Mouse (Mus musculus): ENCODE data around the gene Rps26. TPM values are rescaled to one million over a fixed set of nuclear protein-coding genes. Genes with fewer than 3 reads are reported as not detected.
"Not testable (repeated sequence)": the region's sequence is repeated elsewhere in the genome, so short reads cannot be mapped to it uniquely, and the experiment has no call there.

Rps26 gene
- polyA plus RNA-seq, 1 experiment from 2014 or later: 592 TPM

DNA sequence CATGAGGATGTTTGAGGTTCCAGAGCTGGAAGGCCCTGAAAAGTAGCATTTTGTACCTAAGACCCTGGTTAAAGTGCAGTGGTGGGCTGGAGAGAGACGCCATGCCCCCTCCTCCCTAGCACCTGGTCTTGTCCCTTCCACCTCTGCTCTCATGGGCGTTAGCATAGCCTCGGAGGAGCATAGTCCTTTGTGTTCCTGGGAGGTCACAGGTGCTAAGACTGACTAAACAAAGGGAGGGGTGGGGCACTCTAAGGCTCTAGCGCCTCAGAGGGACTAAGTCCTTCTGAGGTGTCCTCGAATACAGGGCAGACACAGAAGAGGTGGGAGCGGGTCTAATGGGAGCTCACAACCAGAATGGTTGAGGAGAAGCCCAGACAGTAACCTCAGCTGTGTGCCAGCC lies 5.0 kb upstream of the Rps26 start:
- no peak for DNase-seq (ENCODE audit: low spot score)
- H3K9me3 ChIP-seq (replicated peaks): no peaks in the 10 kb centered on the region
- WGBS: 19% methylated on average over 6 of the region's 6 CpGs

DNA sequence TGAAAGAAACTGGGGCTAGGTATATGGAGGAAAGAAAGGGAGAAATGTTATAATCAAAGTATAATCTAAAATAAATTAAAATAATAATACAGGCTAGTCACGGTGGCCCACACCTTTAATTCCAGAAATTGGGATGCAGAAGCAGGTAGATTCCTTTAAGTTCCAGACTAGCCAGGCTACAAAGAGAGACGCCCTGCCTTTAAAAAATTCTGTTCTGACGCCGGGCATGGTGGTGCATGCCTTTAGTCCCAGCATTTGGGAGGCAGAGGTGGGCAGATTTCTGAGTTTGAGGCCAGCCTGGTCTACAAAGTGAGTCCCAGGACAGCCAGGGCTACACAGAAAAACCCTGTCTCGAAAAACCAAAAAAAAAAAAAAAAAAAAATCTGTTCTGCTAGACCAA lies 3.8 kb upstream of the Rps26 start:
- H3K27ac ChIP-seq; H3K4me3 ChIP-seq; H3K27me3 ChIP-seq (ENCODE audit: low read depth, poor library complexity, severe bottlenecking); H3K4me1 ChIP-seq; DNase-seq (ENCODE audit: low spot score); H3K9me3 ChIP-seq (replicated peaks): not testable (repeated sequence)
- H3K36me3 ChIP-seq: peaks cover 20% of the 10 kb centered on the region
- WGBS: 79% methylated on average over 5 of the region's 5 CpGs

More for the DNA sequence above, 5.0 kb upstream of the Rps26 start:
- no peak overlapping the region for H3K27ac ChIP-seq
- no peaks in the 10 kb centered on the region for H3K4me1 ChIP-seq
- H3K27me3 ChIP-seq (ENCODE audit: low read depth, poor library complexity, severe bottlenecking): no peaks in the 10 kb centered on the region
- no peak overlapping the region for H3K4me3 ChIP-seq
- H3K36me3 ChIP-seq: peaks cover 28% of the 10 kb centered on the region

DNA sequence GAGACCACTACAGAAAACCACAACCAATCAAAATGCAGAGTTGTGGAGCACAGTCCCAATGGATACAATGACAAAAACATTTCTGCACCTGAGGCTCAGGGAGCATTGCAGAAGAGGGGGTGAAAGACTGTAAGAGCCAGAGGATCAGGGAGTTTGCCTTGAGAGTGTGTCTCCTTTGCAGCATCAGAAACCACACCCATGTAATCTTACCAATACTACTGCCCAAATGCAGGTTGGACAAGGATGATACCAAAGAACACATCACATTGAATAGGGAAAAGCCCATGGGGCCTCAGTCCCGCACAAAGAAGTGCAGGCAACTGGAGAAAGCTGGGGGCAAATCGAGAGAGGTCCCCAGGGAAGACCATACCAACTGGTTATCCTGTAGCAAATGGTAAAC lies 3.2 kb upstream of the Rps26 start:
- DNase-seq (ENCODE audit: low spot score): no peak
- Histone ChIP-seq H3K9me3 (replicated peaks) (no peaks in the 10 kb centered on the region), H3K4me1 (peaks cover 6% of the 10 kb centered on the region), H3K27ac (no peak overlapping the region), H3K4me3 (no peak overlapping the region), H3K27me3 (ENCODE audit: low read depth, poor library complexity, severe bottlenecking) (no peaks in the 10 kb centered on the region), H3K36me3 (peaks cover 21% of the 10 kb centered on the region)
- WGBS: 86% methylated on average over 2 of the region's 2 CpGs

DNA sequence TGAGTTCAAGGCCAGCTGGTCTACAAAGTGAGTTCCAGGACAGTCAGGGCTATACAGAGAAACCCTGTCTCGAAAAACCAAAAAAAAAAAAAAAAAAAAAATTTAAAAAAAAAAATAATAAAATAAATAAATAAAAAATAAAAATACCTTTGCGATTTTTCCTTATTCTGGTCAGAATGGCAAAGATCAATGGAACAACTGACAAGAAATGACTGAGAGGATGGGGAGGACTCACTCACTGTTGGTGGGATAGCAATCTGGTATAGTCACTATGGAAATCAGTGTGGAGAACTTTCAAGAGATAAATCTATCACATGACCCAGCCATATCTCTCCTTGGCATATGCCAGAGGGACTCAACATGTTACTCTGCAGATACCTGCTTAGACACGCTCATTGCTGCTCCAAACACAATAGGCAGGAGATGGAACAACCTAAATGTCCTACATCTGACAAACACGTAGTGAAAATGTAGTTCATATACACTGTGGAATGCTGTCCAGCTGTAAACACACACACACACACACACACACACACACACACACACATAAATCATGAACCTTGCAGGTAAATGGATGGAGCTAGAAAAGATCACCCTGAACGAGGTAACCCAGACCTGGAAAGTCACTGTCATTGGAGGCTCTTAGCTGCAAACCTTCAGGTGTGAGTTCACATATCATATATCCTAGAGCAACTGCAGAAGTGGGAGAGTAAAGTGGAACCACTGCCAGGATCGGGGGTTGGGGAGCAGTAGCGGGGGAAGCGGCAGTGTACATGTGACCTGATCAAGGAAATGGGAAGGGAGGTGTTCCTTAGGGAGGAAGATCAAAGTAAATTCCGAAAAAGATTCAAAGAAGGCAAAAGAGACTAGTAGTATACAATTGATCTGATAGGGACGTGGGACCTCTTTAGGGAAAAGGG lies 1.1 kb upstream of the Rps26 start:
- H3K36me3 ChIP-seq: peaks cover 31% of the 10 kb centered on the region
- H3K4me1 ChIP-seq: peaks cover 6% of the 10 kb centered on the region
- no peak overlapping the region for H3K4me3 ChIP-seq
- H3K9me3 ChIP-seq (replicated peaks): no peaks in the 10 kb centered on the region
- H3K27ac ChIP-seq: no peak overlapping the region
- no peak for DNase-seq (ENCODE audit: low spot score)
- whole genome bisulfite sequencing: 83% methylated on average over 10 of the region's 10 CpGs
- no peaks in the 10 kb centered on the region for H3K27me3 ChIP-seq (ENCODE audit: low read depth, poor library complexity, severe bottlenecking)

DNA sequence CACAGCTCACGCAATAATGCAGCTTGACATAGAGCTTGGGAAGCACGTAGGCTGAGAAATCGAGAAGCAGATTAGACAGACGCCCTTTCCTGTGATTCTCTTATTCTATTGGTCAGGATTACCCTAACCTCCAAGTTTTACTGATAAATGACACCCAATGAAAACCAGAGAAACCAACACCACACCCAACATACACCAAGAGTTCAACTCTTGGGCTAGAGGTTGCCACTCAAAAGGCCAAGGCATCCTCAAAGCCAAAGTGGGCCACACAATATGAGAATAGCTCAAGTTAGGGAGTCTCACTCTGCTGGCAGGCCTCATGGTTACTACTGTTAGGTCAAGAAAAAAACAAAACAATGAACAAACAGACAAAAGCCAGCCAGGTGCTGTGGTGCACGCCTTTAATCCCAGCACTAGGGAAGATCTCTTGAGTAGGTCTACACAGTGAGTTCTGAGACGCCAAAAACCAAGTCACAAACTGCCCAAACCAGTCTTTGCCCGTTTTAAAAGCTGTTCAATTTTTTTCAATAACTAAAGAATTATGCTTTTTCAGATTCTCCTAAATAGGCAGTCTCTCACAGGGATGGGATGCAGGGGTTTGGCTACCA lies 1.2 kb downstream of the Rps26 start:
- Histone ChIP-seq H3K27me3 (ENCODE audit: low read depth, poor library complexity, severe bottlenecking) (no peaks in the 10 kb centered on the region), H3K27ac (peak overlapping the region; percentile 88), H3K4me3 (peak overlapping the region; percentile 64), H3K4me1 (peaks cover 6% of the 10 kb centered on the region), H3K36me3 (peaks cover 32% of the 10 kb centered on the region), H3K9me3 (replicated peaks) (no peaks in the 10 kb centered on the region)
- no peak for DNase-seq (ENCODE audit: low spot score)
- 52% methylated on average over 7 of the region's 7 CpGs for WGBS

DNA sequence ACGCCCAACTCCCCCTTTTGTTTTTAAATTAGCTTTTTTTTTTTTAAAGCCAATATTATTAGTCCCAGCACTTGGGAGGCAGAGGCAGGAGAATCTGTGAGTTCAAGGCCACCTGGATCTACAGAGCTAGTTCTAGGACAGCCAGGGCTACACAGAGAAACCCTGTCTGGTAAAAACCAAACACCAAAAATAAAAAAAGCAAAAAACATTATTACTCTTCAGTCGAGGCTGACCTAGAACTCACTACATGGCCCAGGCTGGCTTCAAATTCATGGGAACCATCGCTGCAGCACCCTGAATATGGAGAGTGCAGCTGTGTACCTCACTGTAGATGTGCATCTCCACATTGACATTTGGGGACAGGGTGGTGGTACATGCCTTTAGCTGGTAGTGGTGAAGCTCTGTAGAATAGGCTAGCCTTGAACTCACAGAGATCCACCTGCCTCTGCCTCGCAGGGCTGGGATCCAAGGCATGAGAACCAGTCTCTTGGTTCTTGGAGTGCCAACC lies 3.4 kb downstream of the Rps26 start:
- H3K4me3 ChIP-seq; DNase-seq (ENCODE audit: low spot score); H3K4me1 ChIP-seq; H3K9me3 ChIP-seq (replicated peaks); H3K27me3 ChIP-seq (ENCODE audit: low read depth, poor library complexity, severe bottlenecking); H3K27ac ChIP-seq: not testable (repeated sequence)
- 76% methylated on average over 4 of the region's 4 CpGs for WGBS
- H3K36me3 ChIP-seq: peaks cover 32% of the 10 kb centered on the region

DNA sequence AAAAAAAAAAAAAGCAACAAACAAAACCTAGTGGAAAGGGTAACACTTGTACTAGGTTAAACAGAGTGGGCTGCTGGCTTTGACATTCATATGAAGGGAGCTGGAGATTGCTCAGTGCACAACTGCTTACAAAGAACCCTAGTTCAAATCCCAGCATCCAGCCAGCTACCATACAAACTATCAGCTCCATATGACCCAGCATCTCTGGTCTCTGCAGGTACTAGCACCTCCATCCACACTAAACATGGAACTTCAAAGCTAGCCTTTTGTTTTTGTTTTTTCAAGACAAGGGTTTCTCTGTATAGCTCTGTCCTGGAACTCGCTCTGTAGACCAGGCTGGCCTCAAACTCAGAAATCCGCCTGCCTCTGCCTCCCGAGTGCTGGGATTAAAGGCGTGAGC lies 3.8 kb downstream of the Rps26 start:
- WGBS: 80% methylated on average over 4 of the region's 4 CpGs
- H3K4me1 ChIP-seq: peaks cover 6% of the 10 kb centered on the region
- no peaks in the 10 kb centered on the region for H3K27me3 ChIP-seq (ENCODE audit: low read depth, poor library complexity, severe bottlenecking)
- H3K4me3 ChIP-seq: no peak overlapping the region
- no peak for DNase-seq (ENCODE audit: low spot score)
- H3K9me3 ChIP-seq (replicated peaks): no peaks in the 10 kb centered on the region
- H3K27ac ChIP-seq: no peak overlapping the region
- peaks cover 32% of the 10 kb centered on the region for H3K36me3 ChIP-seq

DNA sequence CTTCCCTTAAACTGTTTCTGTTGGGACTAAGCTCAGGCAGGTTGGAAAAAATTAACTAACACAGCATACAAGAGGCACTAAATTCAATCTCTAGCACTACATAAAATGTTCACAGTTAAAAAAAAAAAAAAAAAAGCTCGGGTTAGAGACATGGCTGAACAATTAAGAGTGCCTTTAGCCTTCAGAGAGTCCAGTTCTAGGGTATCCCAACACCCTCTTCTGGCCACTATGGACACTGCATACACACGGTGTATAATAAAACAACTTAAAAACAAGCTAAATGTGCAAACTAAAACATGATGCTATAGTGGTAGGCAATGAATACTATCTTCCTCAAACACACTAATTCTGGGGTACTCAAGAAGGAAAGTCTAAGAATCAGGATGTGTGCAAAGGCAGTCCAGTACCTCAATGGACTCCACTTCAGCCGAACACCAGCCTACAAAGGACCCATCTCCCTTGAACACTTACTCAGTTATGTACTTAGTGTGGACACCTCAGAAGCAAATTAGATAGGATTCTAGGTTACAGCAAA lies 4.5 kb downstream of the Rps26 start:
- no peaks in the 10 kb centered on the region for H3K9me3 ChIP-seq (replicated peaks)
- H3K27me3 ChIP-seq (ENCODE audit: low read depth, poor library complexity, severe bottlenecking): no peaks in the 10 kb centered on the region
- peaks cover 6% of the 10 kb centered on the region for H3K4me1 ChIP-seq
- H3K4me3 ChIP-seq: no peak overlapping the region
- no peak for DNase-seq (ENCODE audit: low spot score)
- H3K36me3 ChIP-seq: peaks cover 32% of the 10 kb centered on the region
- no peak overlapping the region for H3K27ac ChIP-seq
- WGBS: 76% methylated on average over 3 of the region's 3 CpGs

DNA sequence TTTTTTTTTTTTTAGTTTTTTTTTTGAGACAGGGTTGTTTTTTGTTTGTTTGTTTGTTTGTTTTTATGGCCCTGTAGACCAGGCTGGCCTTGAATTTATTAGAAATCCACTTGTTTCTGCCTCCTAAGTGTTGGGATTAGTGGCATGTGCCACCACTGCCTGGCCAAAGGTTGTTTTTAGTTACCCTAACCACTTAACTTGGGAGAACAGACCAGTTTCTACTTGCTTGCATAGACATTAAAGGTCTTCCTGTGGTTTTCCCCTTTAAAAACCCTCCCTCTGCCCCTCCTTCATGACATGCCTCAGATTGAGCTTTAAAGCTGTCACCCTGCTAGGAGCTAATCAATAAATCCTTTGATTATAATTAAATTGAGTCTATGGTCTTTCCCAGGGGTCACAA lies 6.3 kb downstream of the Rps26 start:
- DNase-seq (ENCODE audit: low spot score): no peak
- H3K4me3 ChIP-seq: no peak overlapping the region
- no peak overlapping the region for H3K27ac ChIP-seq
- no peaks in the 10 kb centered on the region for H3K27me3 ChIP-seq (ENCODE audit: low read depth, poor library complexity, severe bottlenecking)
- H3K4me1 ChIP-seq: peaks cover 3% of the 10 kb centered on the region
- H3K9me3 ChIP-seq (replicated peaks): no peaks in the 10 kb centered on the region
- H3K36me3 ChIP-seq: peaks cover 26% of the 10 kb centered on the region

DNA sequence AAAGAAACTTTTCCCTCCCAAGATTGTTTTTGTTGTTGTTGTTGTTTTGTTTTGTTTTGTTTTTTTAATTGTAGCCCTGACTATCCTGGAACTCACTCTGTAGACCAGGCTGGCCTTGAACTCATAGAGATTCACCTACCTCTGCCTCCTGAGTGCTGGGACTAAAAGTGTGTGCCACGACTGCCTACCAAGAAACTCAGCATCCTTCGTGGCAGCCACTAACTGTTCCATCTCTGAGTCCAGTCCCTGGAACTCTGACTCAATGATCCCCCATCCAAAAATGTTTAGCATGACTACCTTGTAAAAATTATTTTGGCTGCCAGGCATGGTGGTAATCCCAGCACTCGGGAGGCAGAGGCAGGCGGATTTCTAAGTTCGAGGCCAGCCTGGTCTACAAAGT lies 7.4 kb downstream of the Rps26 start:
- not testable (repeated sequence) for H3K9me3 ChIP-seq (replicated peaks); H3K27me3 ChIP-seq (ENCODE audit: low read depth, poor library complexity, severe bottlenecking); DNase-seq (ENCODE audit: low spot score); H3K27ac ChIP-seq; H3K4me3 ChIP-seq; H3K4me1 ChIP-seq
- H3K36me3 ChIP-seq: peaks cover 16% of the 10 kb centered on the region
- 87% methylated on average over 5 of the region's 5 CpGs for WGBS

DNA sequence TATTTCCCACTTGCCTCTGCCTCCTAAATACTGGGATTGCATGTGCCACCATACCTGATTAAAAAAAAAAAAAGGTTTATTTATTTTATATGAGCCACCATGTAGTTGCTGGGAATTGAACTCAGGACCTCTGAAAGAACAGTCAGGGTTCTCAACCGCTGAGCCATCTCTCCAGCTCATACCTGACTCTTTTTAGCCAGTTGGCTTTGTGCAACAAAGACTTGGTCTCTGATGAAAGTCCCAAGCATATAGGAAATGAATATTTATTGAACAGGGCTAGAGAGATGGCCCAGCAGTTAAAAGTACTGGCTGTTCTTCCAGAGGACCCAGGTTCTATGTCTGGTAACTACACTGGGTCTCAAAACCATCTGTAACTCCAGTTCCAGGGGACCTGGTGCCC lies 8.0 kb downstream of the Rps26 start:
- H3K27me3 ChIP-seq (ENCODE audit: low read depth, poor library complexity, severe bottlenecking): no peaks in the 10 kb centered on the region
- WGBS: 81% methylated on average over 1 of the region's 1 CpGs
- H3K4me3 ChIP-seq: no peak overlapping the region
- H3K27ac ChIP-seq: no peak overlapping the region
- H3K36me3 ChIP-seq: peaks cover 10% of the 10 kb centered on the region
- no peaks in the 10 kb centered on the region for H3K9me3 ChIP-seq (replicated peaks)
- no peak for DNase-seq (ENCODE audit: low spot score)
- H3K4me1 ChIP-seq: no peaks in the 10 kb centered on the region

DNA sequence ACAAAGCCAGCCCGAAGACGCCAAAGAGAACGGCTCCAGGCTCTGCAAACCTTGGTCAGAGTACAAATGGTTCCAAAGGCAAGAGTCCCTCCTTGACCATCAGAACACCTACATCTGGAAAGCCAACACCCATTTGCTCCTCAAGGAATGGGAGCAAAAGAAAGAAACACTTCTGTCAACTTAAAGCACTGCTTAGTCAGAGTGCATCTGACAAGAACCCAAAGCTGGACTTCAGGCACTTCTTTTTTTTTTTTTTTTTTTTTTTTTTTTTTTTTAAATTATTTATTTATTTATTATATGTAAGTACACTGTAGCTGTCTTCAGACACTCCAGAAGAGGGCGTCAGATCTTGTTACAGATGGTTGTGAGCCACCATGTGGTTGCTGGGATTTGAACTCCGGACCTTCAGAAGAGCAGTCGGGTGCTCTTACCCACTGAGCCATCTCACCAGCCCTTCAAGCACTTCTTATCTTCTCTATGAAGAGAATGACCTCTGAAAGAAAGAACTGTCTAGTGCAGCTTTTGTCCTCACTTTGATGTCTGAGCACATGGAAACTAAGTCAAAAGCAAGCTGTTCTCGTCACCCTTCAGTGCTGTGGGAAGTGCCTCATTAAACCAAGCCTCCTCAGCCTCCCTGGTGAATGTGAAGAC lies 10.6 kb downstream of the Rps26 start:
- WGBS: 85% methylated on average over 6 of the region's 7 CpGs
- not testable (repeated sequence) for H3K4me1 ChIP-seq; H3K9me3 ChIP-seq (replicated peaks); DNase-seq (ENCODE audit: low spot score); H3K27ac ChIP-seq; H3K27me3 ChIP-seq (ENCODE audit: low read depth, poor library complexity, severe bottlenecking); H3K4me3 ChIP-seq; H3K36me3 ChIP-seq

DNA sequence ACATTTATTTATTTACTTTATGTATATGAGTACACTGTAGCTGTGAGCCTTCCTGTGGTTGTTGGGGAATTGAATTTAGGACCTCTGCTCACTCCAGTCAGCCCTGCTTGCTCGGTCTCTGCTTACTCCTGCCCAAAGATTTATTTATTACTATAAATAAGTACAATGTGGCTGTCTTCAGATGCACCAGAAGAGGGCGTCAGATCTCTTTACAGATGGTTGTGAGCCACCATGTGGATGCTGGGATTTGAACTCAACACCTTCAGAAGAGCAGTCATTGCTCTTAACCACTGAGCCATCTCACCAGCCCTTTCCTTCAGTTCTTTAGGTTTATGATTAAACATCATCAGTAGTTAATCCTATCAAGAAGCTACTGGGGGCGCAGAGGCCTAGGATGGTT lies 11.6 kb downstream of the Rps26 start:
- WGBS: 65% methylated on average over 3 of the region's 3 CpGs
- H3K36me3 ChIP-seq: no peaks in the 10 kb centered on the region
- H3K4me1 ChIP-seq: no peaks in the 10 kb centered on the region
- H3K27me3 ChIP-seq (ENCODE audit: low read depth, poor library complexity, severe bottlenecking): no peaks in the 10 kb centered on the region
- no peak overlapping the region for H3K4me3 ChIP-seq
- no peak overlapping the region for H3K27ac ChIP-seq
- no peaks in the 10 kb centered on the region for H3K9me3 ChIP-seq (replicated peaks)
- DNase-seq (ENCODE audit: low spot score): no peak

All from limb, embryonic 10.5 days (tissue).